Mouse (Mus musculus) heart, embryonic 15.5 days (tissue): ENCODE measurements around the gene Cep170. TPM values are rescaled to one million over a fixed set of nuclear protein-coding genes. Genes with fewer than 3 reads are reported as not detected.
A peak's percentile ranks its signal among the peaks of the same experiment; 100 is the strongest.

Source experiments
- microRNA counts: library from miRNA; unstranded; fragments of <30 nt; microRNA quantifications from one replicate; lab custom pipeline; 2016
- microRNA-seq: library from miRNA; unstranded; fragments of <30 nt; microRNA quantifications from one replicate; pipeline ENCODE4, GENCODE M21; 2016
- polyA plus RNA-seq: library from polyadenylated mRNA; unstranded; fragments of >200 nt; fragmentation: Nextera tagmentation; extraction: Ambion mirVana; gene quantifications from 2 replicates; pipeline ENCODE4 v1.2.1, GENCODE M21; 2015

Cep170 gene
- polyA plus RNA-seq, 1 experiment from 2014 or later: 20.2 TPM

MicroRNAs within 50 kb of the gene (microRNA counts, 519-probe panel; counts per million panel counts)
- 3,096 counts per million, percentile 74 among the panel's probes with 10 or more counts for microRNA mmu-miR-350 (lab: Ali Mortazavi, UCI)

Small RNA genes lying within 50 kb of the gene (microRNA-seq; reads per million reads assigned to microRNA genes)
- gene Mir350: 271 reads per million, percentile 64 among the genes with 10 or more reads in this experiment

Other genes starting within 250 kb of the Cep170 start
- gene Sdccag8, start 593 bp upstream of the Cep170 start, polyA plus RNA-seq: 8.6 and 12.7 TPM in 2 replicates